Mouse (Mus musculus) lung, postnatal 0 days (tissue): ENCODE measurements around the gene Vmn1r1.
"Not testable (repeated sequence)": the region's sequence is repeated elsewhere in the genome, so short reads cannot be mapped to it uniquely, and the experiment has no call there.

Experiments used
- CTCF ChIP-seq: IDR thresholded peaks from 2 replicates; pipeline ENCODE4 v1.5.1; 2016; ENCODE audit warnings: antibody characterized with exemption, mild to moderate bottlenecking
- EP300 ChIP-seq: IDR thresholded peaks from 2 replicates; pipeline ENCODE4 v1.6.1; 2016; ENCODE audit warnings: antibody characterized with exemption, mild to moderate bottlenecking, control low read depth

- not testable (repeated sequence) for TF ChIP-seq CTCF, EP300
Observed at GRCm38 (mm10) chr1:182176985-182177384, 12.7 kb upstream of the Vmn1r1 start.
